Mouse (Mus musculus) brain, embryonic 14.5 days (tissue): ENCODE results near the gene Pgp.

Experiments used
- CTCF ChIP-seq: fragments of 200-500 bp; IDR thresholded peaks from 2 replicates; pipeline ENCODE4 v1.5.1; 2012; ENCODE audit warnings: inconsistent platforms, mild to moderate bottlenecking, moderate library complexity, borderline replicate concordance; ENCODE audit not compliant: insufficient read depth, insufficient read length; ENCODE audit errors: extremely low read depth
- POLR2A ChIP-seq: fragments of 200-500 bp; IDR thresholded peaks from 2 replicates; pipeline ENCODE4 v1.6.1; 2012; ENCODE audit warnings: mild to moderate bottlenecking, inconsistent platforms, borderline replicate concordance; ENCODE audit not compliant: poor library complexity, insufficient read depth, insufficient read length, severe bottlenecking; ENCODE audit errors: extremely low read depth

- TF ChIP-seq CTCF (no peak), POLR2A (no peak)
Observed at GRCm38 (mm10) chr17:24514270-24515257, 44.4 kb downstream of the Pgp start.
